Mouse (Mus musculus): ENCODE results near the gene Fam189a2.

DNA sequence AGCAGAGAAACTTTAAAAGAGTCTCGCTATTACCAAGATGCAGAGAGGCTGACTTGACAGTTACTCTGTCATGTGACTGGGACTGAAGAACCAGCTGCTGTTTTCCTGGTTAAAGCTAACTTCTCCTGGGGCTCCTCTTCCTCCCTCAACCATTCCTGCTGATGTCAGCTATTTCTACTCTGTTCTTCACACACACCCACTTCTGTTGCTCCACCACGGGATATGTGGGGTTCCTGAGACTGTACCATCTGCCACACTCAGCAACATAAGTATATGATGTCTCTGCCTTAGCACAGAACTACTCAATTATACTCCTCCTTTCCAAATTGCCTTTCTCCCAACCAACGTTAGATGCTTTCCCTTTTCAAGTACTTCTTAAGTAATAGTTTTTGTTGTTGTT lies 50.2 kb downstream of the Fam189a2 start:
- TF ChIP-seq CTCF (IDR thresholded peaks at IDR 0.05; ENCODE audit: control insufficient read depth, insufficient read depth, low read length) (no peak), POLR2A (IDR thresholded peaks at IDR 0.05; ENCODE audit: borderline replicate concordance, control insufficient read depth, low read depth, low read length) (no peak)
